Mouse (Mus musculus): ENCODE data around the gene Capn5. TPM values are rescaled to one million over a fixed set of nuclear protein-coding genes. Genes with fewer than 3 reads are reported as not detected.
"Not testable (repeated sequence)": the region's sequence is repeated elsewhere in the genome, so short reads cannot be mapped to it uniquely, and the experiment has no call there.

Gene Capn5
- polyA plus RNA-seq, 1 experiment from 2014 or later: 2.5 TPM

GRCm38 (mm10) chr7:98194026-98194792 is 16.1 kb upstream of the Capn5 start:
- ATAC-seq (ENCODE audit: insufficient number of reproducible peaks, low FRiP score, low TSS enrichment, low read depth): peak; percentile 31; the same call in 1 of the 2 replicates
- Histone ChIP-seq H3K4me2 (ENCODE audit: low read depth, severe bottlenecking) (peak overlapping the region; percentile 61), H3K27me3 (ENCODE audit: control insufficient read depth, insufficient read depth, low read length) (peaks cover 47% of the 10 kb centered on the region), H3K36me3 (ENCODE audit: control insufficient read depth, insufficient read depth, low read length) (no peaks in the 10 kb centered on the region), H3K27ac (replicated peaks; ENCODE audit: low read depth, low read length) (no peak overlapping the region), H3K9me3 (ENCODE audit: control insufficient read depth, low read length) (no peaks in the 10 kb centered on the region), H3K4me1 (ENCODE audit: control insufficient read depth, insufficient read depth, low read length) (peaks cover 11% of the 10 kb centered on the region), H3K9ac (ENCODE audit: low read length) (no peak overlapping the region), H3K4me3 (ENCODE audit: low read depth, low read length) (peak overlapping the region; percentile 28)
- peak; percentile 52 for DNase-seq (ENCODE audit: low spot score)
- 3% methylated on average over 61 of the region's 61 CpGs for WGBS

GRCm38 (mm10) chr7:98193515-98194025 is 15.5 kb upstream of the Capn5 start:
- no peaks in the 10 kb centered on the region for H3K9me3 ChIP-seq (ENCODE audit: control insufficient read depth, low read length)
- H3K4me2 ChIP-seq (ENCODE audit: low read depth, severe bottlenecking): peak overlapping the region; percentile 61
- no peak overlapping the region for H3K9ac ChIP-seq (ENCODE audit: low read length)
- no peaks in the 10 kb centered on the region for H3K36me3 ChIP-seq (ENCODE audit: control insufficient read depth, insufficient read depth, low read length)
- H3K27ac ChIP-seq (replicated peaks; ENCODE audit: low read depth, low read length): no peak overlapping the region
- peaks cover 47% of the 10 kb centered on the region for H3K27me3 ChIP-seq (ENCODE audit: control insufficient read depth, insufficient read depth, low read length)
- DNase-seq (ENCODE audit: low spot score) (peak; percentile 51), ATAC-seq (ENCODE audit: insufficient number of reproducible peaks, low FRiP score, low TSS enrichment, low read depth) (0 out of 2 replicates have a peak, but pooled peaks have one; percentile 17)
- peak overlapping the region; percentile 28 for H3K4me3 ChIP-seq (ENCODE audit: low read depth, low read length)
- 9% methylated on average over 36 of the region's 36 CpGs for WGBS
- peaks cover 11% of the 10 kb centered on the region for H3K4me1 ChIP-seq (ENCODE audit: control insufficient read depth, insufficient read depth, low read length)

GRCm38 (mm10) chr7:98191571-98192250 is 13.6 kb upstream of the Capn5 start:
- no peak overlapping the region for H3K9ac ChIP-seq (ENCODE audit: low read length)
- 63% methylated on average over 17 of the region's 17 CpGs for WGBS
- no peaks in the 10 kb centered on the region for H3K9me3 ChIP-seq (ENCODE audit: control insufficient read depth, low read length)
- peaks cover 47% of the 10 kb centered on the region for H3K27me3 ChIP-seq (ENCODE audit: control insufficient read depth, insufficient read depth, low read length)
- no peak overlapping the region for H3K27ac ChIP-seq (replicated peaks; ENCODE audit: low read depth, low read length)
- DNase-seq (ENCODE audit: low spot score) (peak; percentile 57), ATAC-seq (ENCODE audit: insufficient number of reproducible peaks, low FRiP score, low TSS enrichment, low read depth) (no peak)
- no peak overlapping the region for H3K4me2 ChIP-seq (ENCODE audit: low read depth, severe bottlenecking)
- peaks cover 11% of the 10 kb centered on the region for H3K4me1 ChIP-seq (ENCODE audit: control insufficient read depth, insufficient read depth, low read length)
- no peaks in the 10 kb centered on the region for H3K36me3 ChIP-seq (ENCODE audit: control insufficient read depth, insufficient read depth, low read length)
- no peak overlapping the region for H3K4me3 ChIP-seq (ENCODE audit: low read depth, low read length)

- no peak for DNase-seq (ENCODE audit: low spot score)
- Histone ChIP-seq H3K9ac (ENCODE audit: low read length) (no peak overlapping the region), H3K36me3 (ENCODE audit: control insufficient read depth, insufficient read depth, low read length) (no peaks in the 10 kb centered on the region), H3K27me3 (ENCODE audit: control insufficient read depth, insufficient read depth, low read length) (peaks cover 38% of the 10 kb centered on the region), H3K4me2 (ENCODE audit: low read depth, severe bottlenecking) (no peak overlapping the region), H3K4me3 (ENCODE audit: low read depth, low read length) (no peak overlapping the region), H3K9me3 (ENCODE audit: control insufficient read depth, low read length) (no peaks in the 10 kb centered on the region), H3K4me1 (ENCODE audit: control insufficient read depth, insufficient read depth, low read length) (peaks cover 11% of the 10 kb centered on the region), H3K27ac (replicated peaks; ENCODE audit: low read depth, low read length) (no peak overlapping the region)
- ATAC-seq (ENCODE audit: insufficient number of reproducible peaks, low FRiP score, low TSS enrichment, low read depth): no peak
- WGBS: 86% methylated on average over 1 of the region's 1 CpGs
Measured at GRCm38 (mm10) chr7:98190578-98190977, 12.5 kb upstream of the Capn5 start.

- no peak overlapping the region for H3K27ac ChIP-seq (replicated peaks; ENCODE audit: low read depth, low read length)
- WGBS: 35% methylated on average over 3 of the region's 3 CpGs
- peaks cover 11% of the 10 kb centered on the region for H3K4me1 ChIP-seq (ENCODE audit: control insufficient read depth, insufficient read depth, low read length)
- no peak for ATAC-seq (ENCODE audit: insufficient number of reproducible peaks, low FRiP score, low TSS enrichment, low read depth)
- H3K9ac ChIP-seq (ENCODE audit: low read length): no peak overlapping the region
- H3K4me2 ChIP-seq (ENCODE audit: low read depth, severe bottlenecking): no peak overlapping the region
- H3K9me3 ChIP-seq (ENCODE audit: control insufficient read depth, low read length): no peaks in the 10 kb centered on the region
- peaks cover 30% of the 10 kb centered on the region for H3K27me3 ChIP-seq (ENCODE audit: control insufficient read depth, insufficient read depth, low read length)
- no peaks in the 10 kb centered on the region for H3K36me3 ChIP-seq (ENCODE audit: control insufficient read depth, insufficient read depth, low read length)
- no peak overlapping the region for H3K4me3 ChIP-seq (ENCODE audit: low read depth, low read length)
- no peak for DNase-seq (ENCODE audit: low spot score)
Measured at GRCm38 (mm10) chr7:98189745-98190144, 11.7 kb upstream of the Capn5 start.

GRCm38 (mm10) chr7:98188680-98189079 is 10.6 kb upstream of the Capn5 start:
- no peak overlapping the region for H3K4me3 ChIP-seq (ENCODE audit: low read depth, low read length)
- H3K9me3 ChIP-seq (ENCODE audit: control insufficient read depth, low read length): no peaks in the 10 kb centered on the region
- peaks cover 19% of the 10 kb centered on the region for H3K27me3 ChIP-seq (ENCODE audit: control insufficient read depth, insufficient read depth, low read length)
- ATAC-seq (ENCODE audit: insufficient number of reproducible peaks, low FRiP score, low TSS enrichment, low read depth) (no peak), DNase-seq (ENCODE audit: low spot score) (no peak)
- H3K9ac ChIP-seq (ENCODE audit: low read length): no peak overlapping the region
- H3K4me1 ChIP-seq (ENCODE audit: control insufficient read depth, insufficient read depth, low read length): peaks cover 3% of the 10 kb centered on the region
- H3K27ac ChIP-seq (replicated peaks; ENCODE audit: low read depth, low read length): no peak overlapping the region
- H3K36me3 ChIP-seq (ENCODE audit: control insufficient read depth, insufficient read depth, low read length): no peaks in the 10 kb centered on the region
- no peak overlapping the region for H3K4me2 ChIP-seq (ENCODE audit: low read depth, severe bottlenecking)
- 90% methylated on average over 2 of the region's 2 CpGs for WGBS

GRCm38 (mm10) chr7:98188238-98188637 is 10.2 kb upstream of the Capn5 start:
- Histone ChIP-seq H3K9me3 (ENCODE audit: control insufficient read depth, low read length) (no peaks in the 10 kb centered on the region), H3K4me2 (ENCODE audit: low read depth, severe bottlenecking) (no peak overlapping the region), H3K27me3 (ENCODE audit: control insufficient read depth, insufficient read depth, low read length) (peaks cover 15% of the 10 kb centered on the region), H3K4me3 (ENCODE audit: low read depth, low read length) (no peak overlapping the region), H3K9ac (ENCODE audit: low read length) (no peak overlapping the region), H3K36me3 (ENCODE audit: control insufficient read depth, insufficient read depth, low read length) (no peaks in the 10 kb centered on the region), H3K27ac (replicated peaks; ENCODE audit: low read depth, low read length) (no peak overlapping the region), H3K4me1 (ENCODE audit: control insufficient read depth, insufficient read depth, low read length) (no peaks in the 10 kb centered on the region)
- WGBS: 94% methylated on average over 2 of the region's 2 CpGs
- DNase-seq (ENCODE audit: low spot score) (no peak), ATAC-seq (ENCODE audit: insufficient number of reproducible peaks, low FRiP score, low TSS enrichment, low read depth) (no peak)

- not testable (repeated sequence) for H3K4me2 ChIP-seq (ENCODE audit: low read depth, severe bottlenecking); H3K27me3 ChIP-seq (ENCODE audit: control insufficient read depth, insufficient read depth, low read length); H3K4me3 ChIP-seq (ENCODE audit: low read depth, low read length); H3K36me3 ChIP-seq (ENCODE audit: control insufficient read depth, insufficient read depth, low read length); ATAC-seq (ENCODE audit: insufficient number of reproducible peaks, low FRiP score, low TSS enrichment, low read depth); H3K4me1 ChIP-seq (ENCODE audit: control insufficient read depth, insufficient read depth, low read length); H3K9ac ChIP-seq (ENCODE audit: low read length); H3K27ac ChIP-seq (replicated peaks; ENCODE audit: low read depth, low read length); H3K9me3 ChIP-seq (ENCODE audit: control insufficient read depth, low read length); DNase-seq (ENCODE audit: low spot score)
- WGBS: 80% methylated on average over 3 of the region's 3 CpGs
Measured at GRCm38 (mm10) chr7:98187332-98187731, 9.3 kb upstream of the Capn5 start.

All from limb, embryonic 11.5 days (tissue).